In genomic region chr10:7173098-7173497, GRCm38 (mm10) we compare ENCODE assay signal across 17 mouse cellular contexts.
"Had no signal": no experiment of that assay in that cellular context is flagged by ENCODE, and none has a peak within 500 bp of the region (broad histone marks: within the 10 kb centered on the region; RNA-seq: fewer than 3 reads in every experiment).

No protein-coding gene starts in this region.

- DNase-seq: kidney, adult 2 months; kidney, postnatal 25 days; layer of hippocampus, adult 9-11 months; liver, embryonic 13.5 days; lung, adult 2 months; midbrain, embryonic 14.5 days; right cerebral cortex, adult 18-20 months; right cerebral cortex, postnatal 14 days; right cerebral cortex, postnatal 4 days; thymus, postnatal 14 days; thymus, postnatal 4 days had no signal

- H3K4me2 ChIP-seq: liver, embryonic 13.5 days; neural tube, embryonic 12.5 days; neural tube, embryonic 15.5 days had no signal

- H3K27me3 ChIP-seq: liver, embryonic 13.5 days; neural tube, embryonic 12.5 days; neural tube, embryonic 15.5 days had no signal

- H3K36me3 ChIP-seq: liver, embryonic 13.5 days; neural tube, embryonic 12.5 days; neural tube, embryonic 15.5 days had no signal

- H3K27ac ChIP-seq: kidney, postnatal 0 days; layer of hippocampus, adult 2 months; left cerebral cortex, adult 2 months; liver, embryonic 13.5 days; macrophage; neural tube, embryonic 12.5 days; neural tube, embryonic 15.5 days had no signal

- H3K4me1 ChIP-seq: neural tube, embryonic 12.5 days; neural tube, embryonic 15.5 days had no signal

- H3K4me3 ChIP-seq: layer of hippocampus, adult 2 months; left cerebral cortex, adult 2 months; liver, embryonic 13.5 days; neural tube, embryonic 12.5 days; neural tube, embryonic 15.5 days had no signal

- H3K9ac ChIP-seq: liver, embryonic 13.5 days; neural tube, embryonic 12.5 days; neural tube, embryonic 15.5 days had no signal

- H3K9me3 ChIP-seq: liver, embryonic 13.5 days; neural tube, embryonic 12.5 days; neural tube, embryonic 15.5 days had no signal
